Mouse (Mus musculus): ENCODE measurements around the gene Arfgap2. TPM values are rescaled to one million over a fixed set of nuclear protein-coding genes. Genes with fewer than 3 reads are reported as not detected.
A peak's percentile ranks its signal among the peaks of the same experiment; 100 is the strongest.

The Arfgap2 gene
- polyA plus RNA-seq, 1 experiment, result 42.0 TPM

GRCm38 (mm10) chr2:91302845-91303244 is 38.1 kb downstream of the Arfgap2 start:
- DNase-seq (ENCODE audit: extremely low spot score in 1 of 2, low spot score in 1 of 2), result peak in 1 of 2 experiments; percentile 66

DNA sequence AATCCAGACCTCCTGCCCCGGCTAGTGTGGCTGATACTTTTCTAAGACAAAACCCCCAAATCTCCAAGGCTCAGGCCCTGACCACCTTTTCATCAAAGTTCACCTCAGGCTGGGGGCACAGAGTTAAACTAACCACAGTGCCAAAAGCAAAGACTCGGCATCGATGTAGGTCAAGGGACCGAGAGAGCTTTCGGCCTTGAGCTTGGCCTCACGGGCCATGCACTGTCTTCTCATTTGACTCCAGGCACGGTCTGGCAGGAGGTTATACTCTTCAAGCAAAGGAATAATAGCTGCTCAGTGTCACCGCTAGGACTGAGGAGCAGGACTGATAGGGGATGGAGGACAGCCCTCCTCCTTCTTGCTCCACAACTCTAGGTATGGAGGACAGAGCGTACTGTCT is 41.2 kb downstream of the Arfgap2 start:
- DNase-seq (ENCODE audit: extremely low spot score in 1 of 2, low spot score in 1 of 2), result no peak

GRCm38 (mm10) chr2:91306589-91306988 is 41.8 kb downstream of the Arfgap2 start:
- no peak for DNase-seq (ENCODE audit: extremely low spot score in 1 of 2, low spot score in 1 of 2)

DNA sequence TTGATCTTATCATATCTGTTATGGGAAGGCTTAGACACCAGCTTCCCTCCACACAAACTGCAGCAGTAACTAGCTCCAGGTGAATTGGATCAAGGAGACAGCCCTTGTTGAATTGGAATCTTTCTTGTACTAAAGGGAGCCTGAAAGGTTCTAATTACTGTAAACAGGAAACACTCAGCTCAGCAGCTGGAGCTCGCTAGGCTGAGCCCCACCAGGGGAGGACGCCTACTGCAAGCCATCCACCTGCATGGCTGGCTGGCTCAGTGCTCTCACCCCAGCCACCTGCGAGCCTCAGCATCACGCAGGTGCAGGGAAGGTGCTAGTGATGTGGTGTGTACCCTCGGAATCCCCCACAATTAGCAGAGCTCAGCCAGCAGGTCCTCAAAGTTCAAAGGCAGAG is 43.9 kb downstream of the Arfgap2 start:
- DNase-seq (ENCODE audit: extremely low spot score in 1 of 2, low spot score in 1 of 2), result no peak

DNA sequence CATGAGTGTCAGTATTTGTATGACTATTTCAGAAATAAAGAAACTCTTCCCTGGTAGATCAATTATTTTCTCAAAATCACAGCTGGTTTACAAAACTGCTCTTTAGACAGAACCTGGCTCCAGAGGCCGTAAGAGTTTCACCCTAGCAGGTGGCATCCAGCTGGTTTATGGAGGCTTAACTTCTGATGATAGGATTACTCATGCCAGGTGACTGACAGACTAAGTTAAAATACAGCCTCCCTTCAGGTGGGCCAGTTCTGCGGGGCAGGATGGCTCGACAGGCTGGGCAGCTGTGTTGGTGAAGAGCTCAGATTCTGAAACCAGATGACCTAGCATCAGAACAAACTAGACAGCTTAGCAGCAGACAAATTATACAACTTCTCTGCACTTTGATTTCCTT is 44.8 kb downstream of the Arfgap2 start:
- DNase-seq (ENCODE audit: extremely low spot score in 1 of 2, low spot score in 1 of 2), result no peak

- no peak for DNase-seq (ENCODE audit: extremely low spot score in 1 of 2, low spot score in 1 of 2)
These were observed 48.0 kb downstream of the Arfgap2 start for GRCm38 (mm10) chr2:91312578-91313311.

- DNase-seq (ENCODE audit: extremely low spot score in 1 of 2, low spot score in 1 of 2), result no peak
These were observed 49.4 kb downstream of the Arfgap2 start for GRCm38 (mm10) chr2:91314184-91314583.

DNA sequence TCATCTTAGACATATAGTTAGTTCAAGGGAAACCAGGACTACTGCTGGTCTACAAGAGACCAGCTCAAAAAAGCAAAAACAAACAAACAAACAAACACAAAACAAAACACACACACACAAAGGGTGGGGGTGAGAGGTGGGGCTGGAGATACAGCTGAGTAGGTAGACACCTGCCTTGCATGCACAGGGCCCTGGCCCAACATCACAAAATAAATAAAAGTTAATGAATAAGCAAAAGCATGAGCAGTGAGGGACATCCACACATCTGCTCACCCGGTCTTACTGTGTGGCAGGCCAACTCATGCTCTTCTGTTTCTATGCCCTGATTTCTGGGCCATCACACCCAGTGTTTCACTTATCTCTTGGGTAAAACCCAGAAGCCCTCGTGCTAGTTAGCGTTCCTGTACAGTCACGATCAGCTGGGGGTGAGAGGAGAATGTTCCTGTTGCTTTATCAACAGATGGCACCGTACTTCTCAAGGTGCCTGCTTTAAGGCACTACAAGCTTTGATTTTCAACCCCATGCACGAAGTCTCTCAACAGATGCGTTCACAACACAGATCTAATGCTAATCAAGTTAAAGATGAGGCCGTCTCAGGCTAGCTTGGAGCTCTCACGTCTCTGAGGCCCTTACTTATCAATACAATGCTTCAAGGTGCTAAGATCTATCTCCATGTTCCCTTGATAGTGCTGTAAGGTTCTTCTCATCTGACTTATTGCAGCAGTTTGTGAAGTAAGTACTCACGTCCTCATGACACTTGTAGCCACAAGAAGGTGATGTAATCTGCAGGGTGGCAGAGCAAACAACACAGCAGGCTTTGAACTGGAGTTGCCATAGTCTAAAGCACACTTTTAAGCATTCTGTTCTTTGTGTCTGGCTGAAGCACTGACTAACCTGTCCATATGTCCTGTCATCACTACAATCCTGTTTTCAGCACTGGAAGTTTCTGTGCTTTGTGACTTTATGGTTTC is 56.1 kb downstream of the Arfgap2 start:
- no peak for DNase-seq (ENCODE audit: extremely low spot score in 1 of 2, low spot score in 1 of 2)

DNA sequence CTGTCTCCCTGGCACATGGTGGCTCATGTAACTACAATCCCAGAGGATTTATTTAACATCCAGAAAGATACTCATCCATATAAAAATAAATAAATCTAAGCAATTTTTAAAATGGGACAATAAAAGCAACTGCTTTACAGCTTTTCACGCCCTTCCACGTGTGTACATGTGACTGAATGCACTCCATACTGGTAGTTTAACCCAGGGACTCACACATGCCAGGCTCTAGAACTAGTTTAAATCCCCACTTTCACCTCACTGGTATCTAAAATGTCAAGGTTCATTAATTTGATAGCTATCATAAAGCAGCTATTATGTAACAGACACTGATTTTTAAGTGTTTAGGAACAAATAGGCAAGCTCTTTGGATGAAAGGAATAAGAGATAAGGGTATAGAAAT is 57.1 kb downstream of the Arfgap2 start:
- no peak for DNase-seq (ENCODE audit: extremely low spot score in 1 of 2, low spot score in 1 of 2)

GRCm38 (mm10) chr2:91322490-91322889 is 57.7 kb downstream of the Arfgap2 start:
- DNase-seq (ENCODE audit: extremely low spot score in 1 of 2, low spot score in 1 of 2), result no peak

- no peak for DNase-seq (ENCODE audit: extremely low spot score in 1 of 2, low spot score in 1 of 2)
These were observed 59.6 kb downstream of the Arfgap2 start for GRCm38 (mm10) chr2:91324346-91324745.

GRCm38 (mm10) chr2:91324761-91325421 is 60.1 kb downstream of the Arfgap2 start:
- peak; percentile 38 to 57 for DNase-seq (ENCODE audit: extremely low spot score in 1 of 2, low spot score in 1 of 2)

Other genes starting within 250 kb of the Arfgap2 start
- 1.1 and 1.7 TPM in 2 replicates for gene Rapsn, start 229.4 kb upstream of the Arfgap2 start, polyA plus RNA-seq (2012; rRNA removed)
- 183 and 195 TPM in 2 replicates for gene Psmc3, start 211.0 kb upstream of the Arfgap2 start, polyA plus RNA-seq (2012; rRNA removed)
- 53.8 and 54.3 TPM in 2 replicates for gene Slc39a13, start 194.6 kb upstream of the Arfgap2 start, polyA plus RNA-seq (2012; rRNA removed)
- 9.7 and 12.0 TPM in 2 replicates for gene Spi1, start 182.6 kb upstream of the Arfgap2 start, polyA plus RNA-seq (2012; rRNA removed)
- 0.30 and 0.61 TPM in 2 replicates for gene Mybpc3, start 146.8 kb upstream of the Arfgap2 start, polyA plus RNA-seq (2012; rRNA removed)
- 142 and 155 TPM in 2 replicates for gene Madd, start 81.1 kb upstream of the Arfgap2 start, polyA plus RNA-seq (2012; rRNA removed)
- 7.4 and 8.8 TPM in 2 replicates for gene Nr1h3, start 62.1 kb upstream of the Arfgap2 start, polyA plus RNA-seq (2012; rRNA removed)
- 30.4 and 35.6 TPM in 2 replicates for gene Acp2, start 62.1 kb upstream of the Arfgap2 start, polyA plus RNA-seq (2012; rRNA removed)
- gene Ddb2, start 28.0 kb upstream of the Arfgap2 start, polyA plus RNA-seq (2012; rRNA removed), result 37.8 and 39.2 TPM in 2 replicates
- gene Pacsin3, start 9.0 kb upstream of the Arfgap2 start, polyA plus RNA-seq (2012; rRNA removed), result 70.8 and 81.0 TPM in 2 replicates
- 114 and 119 TPM in 2 replicates for gene 1110051M20Rik, start 179.7 kb downstream of the Arfgap2 start, polyA plus RNA-seq (2012; rRNA removed)
- gene Lrp4, start 192.5 kb downstream of the Arfgap2 start, polyA plus RNA-seq (2012; rRNA removed), result 13.0 and 15.6 TPM in 2 replicates